Mouse (Mus musculus): ENCODE measurements around the gene Dcdc2c.

Dcdc2c gene

GRCm38 (mm10) chr12:28552299-28552698 lies at the start of gene Dcdc2c:
Gene Dcdc2c (minus strand): TSS chr12:28552399.
- DNase-seq (ENCODE audit: low read depth in 1 of 2, low spot score in 2 of 2), result no peak

DNA sequence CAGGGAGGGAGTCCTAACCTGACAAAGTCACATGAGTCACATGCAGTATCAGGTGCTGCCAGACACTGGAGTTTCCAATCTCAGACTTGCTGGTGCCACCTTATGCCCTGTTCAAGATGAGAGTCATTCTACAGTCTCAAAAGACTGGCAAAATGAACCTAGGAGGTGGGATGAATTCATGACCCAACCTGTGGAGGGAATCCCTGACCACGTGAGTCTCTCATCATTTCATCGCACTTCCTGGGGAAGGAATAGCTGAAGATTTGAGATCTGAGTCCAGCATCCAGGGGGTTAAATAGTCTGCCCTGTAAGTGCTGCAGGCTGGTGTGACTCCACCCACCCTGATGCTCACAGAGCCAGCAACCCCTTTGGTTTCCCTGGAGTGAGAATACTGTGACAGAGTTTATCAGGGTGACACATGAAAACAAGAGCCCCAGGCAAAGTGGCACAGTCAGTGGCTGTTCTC lies 46.4 kb upstream of the Dcdc2c start:
- DNase-seq (ENCODE audit: low read depth in 1 of 2, low spot score in 2 of 2), result no peak

GRCm38 (mm10) chr12:28598110-28598509 lies 45.9 kb upstream of the Dcdc2c start:
- no peak for DNase-seq (ENCODE audit: low read depth in 1 of 2, low spot score in 2 of 2)

DNA sequence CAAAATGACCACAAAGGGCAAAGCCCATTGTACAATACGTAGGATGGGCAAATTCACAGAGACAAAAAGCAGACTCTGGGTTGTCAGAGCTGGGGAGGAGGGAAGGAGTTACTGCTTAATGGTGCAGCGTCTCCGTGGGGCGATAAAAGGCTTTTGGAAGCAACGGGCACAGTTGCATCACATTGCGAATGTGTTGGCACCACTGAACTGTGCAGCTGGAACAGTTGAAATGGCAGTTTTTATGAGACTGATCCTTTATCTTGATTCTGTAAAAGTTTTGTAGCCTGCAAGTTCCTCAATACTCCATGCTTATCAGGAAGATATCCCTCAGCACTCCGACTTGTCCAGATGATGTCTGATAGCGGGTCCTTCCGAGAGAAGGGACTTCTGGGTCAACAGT lies 45.5 kb upstream of the Dcdc2c start:
- DNase-seq (ENCODE audit: low read depth in 1 of 2, low spot score in 2 of 2), result no peak

- DNase-seq (ENCODE audit: low read depth in 1 of 2, low spot score in 2 of 2), result no peak
These were observed 44.7 kb upstream of the Dcdc2c start for GRCm38 (mm10) chr12:28596851-28597250.

- DNase-seq (ENCODE audit: low read depth in 1 of 2, low spot score in 2 of 2), result no peak
These were observed 38.2 kb upstream of the Dcdc2c start for GRCm38 (mm10) chr12:28590428-28590827.

- peak; percentile 4 to 8 for DNase-seq (ENCODE audit: low read depth in 1 of 2, low spot score in 2 of 2)
These were observed 37.1 kb upstream of the Dcdc2c start for GRCm38 (mm10) chr12:28589090-28589868.

DNA sequence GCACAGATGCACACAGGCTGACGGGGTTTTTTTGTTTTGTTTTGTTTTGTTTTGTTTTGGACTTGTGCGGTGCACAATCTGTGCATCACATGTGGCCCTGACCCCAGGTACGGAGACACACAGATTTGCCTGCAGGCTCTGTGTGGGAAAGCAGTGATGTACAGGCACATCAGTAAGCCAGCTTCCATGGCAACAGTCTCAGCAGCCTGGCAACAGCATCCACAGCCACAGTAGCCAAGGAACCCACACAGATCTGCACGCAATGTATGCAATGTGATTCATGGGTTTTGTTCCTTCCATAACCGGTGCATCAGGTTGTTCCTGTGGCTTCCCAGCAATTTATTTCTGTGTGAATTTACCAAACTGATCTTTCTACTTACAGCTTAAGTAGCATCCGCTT lies 35.8 kb upstream of the Dcdc2c start:
- no peak for DNase-seq (ENCODE audit: low read depth in 1 of 2, low spot score in 2 of 2)

DNA sequence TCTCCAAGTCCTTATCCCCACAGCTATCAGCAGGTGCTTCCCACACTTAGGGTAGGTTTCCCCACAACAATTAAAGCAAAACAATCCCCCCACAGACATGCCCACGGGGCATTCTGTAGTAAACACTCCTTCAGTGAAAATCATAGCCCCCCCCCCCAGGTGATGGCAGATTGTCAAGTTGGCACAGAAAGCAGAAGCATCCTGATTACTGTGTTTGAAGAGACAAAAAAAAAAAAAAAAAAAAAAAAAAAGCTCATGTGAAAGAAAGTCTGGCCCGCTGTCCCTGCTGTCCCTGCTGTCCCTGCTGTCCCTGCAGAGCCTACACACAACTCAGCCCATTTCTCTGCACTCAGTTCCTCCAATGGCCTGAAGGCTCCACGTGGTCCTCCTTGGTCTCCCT lies 31.8 kb upstream of the Dcdc2c start:
- DNase-seq (ENCODE audit: low read depth in 1 of 2, low spot score in 2 of 2), result no peak

DNA sequence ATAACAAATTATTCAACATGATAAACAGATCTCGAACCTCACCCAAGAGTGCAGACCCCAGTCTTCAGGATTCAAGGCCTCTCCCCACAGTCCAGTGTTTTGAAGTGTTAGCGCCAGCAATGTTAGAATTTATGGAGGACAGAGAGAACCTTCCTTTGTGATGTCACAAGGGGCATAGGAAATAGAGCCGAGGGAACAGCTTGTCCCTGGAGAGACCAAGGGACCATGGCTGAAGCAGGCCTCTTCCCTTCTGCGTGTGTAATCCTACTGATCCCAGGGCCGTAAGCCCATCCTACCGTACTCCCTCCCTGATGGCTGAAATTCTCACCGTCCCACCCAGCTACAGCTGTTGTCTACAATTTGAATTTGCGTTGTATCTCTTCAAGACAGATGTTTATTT lies 30.2 kb upstream of the Dcdc2c start, which contains the start of gene Allc:
Allc (minus strand) TSS at position 101 of the 400 bp plus-strand sequence.
- DNase-seq (ENCODE audit: low read depth in 1 of 2, low spot score in 2 of 2), result no peak

DNA sequence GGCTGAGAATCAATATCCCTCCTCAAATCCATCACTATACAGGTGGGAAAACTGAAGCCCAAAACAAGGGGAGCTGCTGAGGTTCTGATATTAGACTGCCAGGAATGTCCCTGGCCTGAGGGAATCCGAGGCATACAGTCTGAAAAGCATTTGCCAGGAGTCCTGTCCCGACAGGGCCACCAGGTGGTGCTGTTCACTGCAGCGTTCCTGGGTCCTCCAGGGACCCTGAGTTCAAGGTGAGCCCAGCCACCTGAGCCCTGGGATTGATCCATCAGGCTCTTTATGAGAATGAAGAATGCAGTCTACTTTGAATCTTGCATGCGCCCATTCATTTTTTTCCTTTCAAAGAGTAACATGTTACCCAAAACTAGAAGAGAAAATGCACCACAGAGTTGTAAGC lies 26.9 kb upstream of the Dcdc2c start:
- DNase-seq (ENCODE audit: low read depth in 1 of 2, low spot score in 2 of 2), result no peak

DNA sequence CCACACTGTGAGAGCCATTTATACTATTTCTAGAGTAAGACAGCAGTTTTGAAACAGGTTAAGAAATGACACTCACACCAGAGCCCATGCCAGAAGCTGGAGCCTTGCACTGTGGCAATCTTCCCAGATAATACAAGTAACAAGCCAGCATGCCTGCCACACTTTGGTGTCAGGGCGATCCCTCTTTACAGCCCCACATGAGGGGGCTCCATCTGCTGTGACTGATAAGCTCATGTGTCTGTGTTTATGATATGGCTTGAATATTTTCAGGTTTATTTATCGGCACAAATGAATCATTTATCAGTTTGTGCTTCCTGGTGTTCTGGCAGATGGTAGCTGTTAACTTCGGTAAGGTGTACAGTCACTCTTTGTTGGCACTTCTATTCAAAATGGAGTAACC lies 25.9 kb upstream of the Dcdc2c start:
- no peak for DNase-seq (ENCODE audit: low read depth in 1 of 2, low spot score in 2 of 2)

GRCm38 (mm10) chr12:28575366-28576070 lies 23.3 kb upstream of the Dcdc2c start:
- DNase-seq (ENCODE audit: low read depth in 1 of 2, low spot score in 2 of 2), result no peak

GRCm38 (mm10) chr12:28572241-28572640 lies 20.0 kb upstream of the Dcdc2c start:
- DNase-seq (ENCODE audit: low read depth in 1 of 2, low spot score in 2 of 2), result no peak

- no peak for DNase-seq (ENCODE audit: low read depth in 1 of 2, low spot score in 2 of 2)
These were observed 424 bp downstream of the Dcdc2c start for GRCm38 (mm10) chr12:28551775-28552174.

GRCm38 (mm10) chr12:28548887-28549286 lies 3.3 kb downstream of the Dcdc2c start:
- no peak for DNase-seq (ENCODE audit: low read depth in 1 of 2, low spot score in 2 of 2)

GRCm38 (mm10) chr12:28514264-28514775 lies 37.9 kb downstream of the Dcdc2c start:
- DNase-seq (ENCODE audit: low read depth in 1 of 2, low spot score in 2 of 2), result no peak

- DNase-seq (ENCODE audit: low read depth in 1 of 2, low spot score in 2 of 2), result no peak
These were observed 42.4 kb downstream of the Dcdc2c start for GRCm38 (mm10) chr12:28509699-28510280.

- DNase-seq (ENCODE audit: low read depth in 1 of 2, low spot score in 2 of 2), result no peak
These were observed 57.9 kb downstream of the Dcdc2c start for GRCm38 (mm10) chr12:28494289-28494688.

DNA sequence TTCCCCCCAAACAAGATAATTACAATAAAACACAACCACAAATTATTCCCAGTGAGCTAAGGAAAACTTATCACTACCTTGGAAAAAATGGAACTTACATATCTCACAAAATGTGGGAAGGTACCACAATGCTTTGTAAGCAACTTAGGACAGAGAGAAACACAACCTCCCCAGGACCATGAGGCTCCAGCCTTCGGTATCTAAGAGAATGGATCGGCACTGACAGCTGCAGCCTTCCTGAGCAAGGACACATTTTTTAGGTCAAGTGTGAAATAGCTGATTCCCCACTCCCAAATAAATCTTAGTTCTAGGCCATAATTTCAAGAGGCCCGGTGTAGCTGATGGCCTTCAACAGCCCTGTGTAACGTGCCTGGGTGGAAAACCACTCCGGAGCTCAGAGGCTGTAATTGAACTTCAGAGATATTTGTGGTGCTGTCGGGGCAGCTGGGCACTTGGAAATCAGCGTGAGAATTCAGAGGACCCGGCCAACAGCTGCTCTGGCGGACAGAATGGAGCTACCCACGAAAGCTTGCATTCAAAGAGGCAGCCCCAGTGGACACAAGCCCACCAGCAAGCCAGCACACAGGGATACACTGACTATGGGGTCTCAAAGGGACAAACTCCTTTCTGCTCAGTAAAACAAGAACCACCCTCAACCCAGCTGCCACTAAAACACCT lies 69.6 kb downstream of the Dcdc2c start:
- no peak for DNase-seq (ENCODE audit: low read depth in 1 of 2, low spot score in 2 of 2)

GRCm38 (mm10) chr12:28460951-28461431 lies 91.2 kb downstream of the Dcdc2c start:
- no peak for DNase-seq (ENCODE audit: low read depth in 1 of 2, low spot score in 2 of 2)
